Comparison of ENCODE assay signal across 20 mouse cellular contexts in the genomic region with DNA sequence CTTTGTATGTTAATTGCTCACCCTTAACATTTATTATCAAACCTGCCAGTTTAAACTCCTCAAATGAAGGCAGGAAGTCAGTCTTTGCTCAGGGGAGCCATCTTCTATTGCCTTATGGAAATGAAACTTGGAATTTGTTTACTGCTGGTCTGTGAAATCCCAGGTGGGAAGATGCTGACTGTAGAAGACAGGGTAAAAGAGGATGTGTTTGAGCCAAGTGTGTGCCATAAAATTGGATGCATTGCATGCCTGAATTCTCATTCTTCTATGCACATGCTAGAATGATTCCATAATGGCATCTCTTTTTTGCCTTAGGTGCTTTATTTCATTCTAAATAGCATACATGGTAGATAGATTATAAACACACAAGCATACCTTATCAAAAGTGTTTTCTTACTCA.
"Had no signal": no experiment of that assay in that cellular context is flagged by ENCODE, and none has a peak within 500 bp of the region (broad histone marks: within the 10 kb centered on the region; RNA-seq: fewer than 3 reads in every experiment).

No protein-coding gene starts in this region.

- H3K36me3 ChIP-seq: limb, embryonic 12.5 days; limb, embryonic 15.5 days; stomach, embryonic 15.5 days had no signal

- DNase-seq: kidney, adult 18-20 months; kidney, adult 9 months; kidney, postnatal 14 days; kidney, postnatal 4 days; left cerebral cortex, postnatal 4 days; liver, postnatal 0 days; lung, embryonic 14.5 days; right cerebral cortex, postnatal 25 days; spleen, adult 18-20 months; thymus, postnatal 36 days had no signal

- H3K27ac ChIP-seq: limb, embryonic 12.5 days; limb, embryonic 15.5 days; liver, embryonic 14.5 days; macrophage; stomach, embryonic 15.5 days had no signal

- H3K4me3 ChIP-seq: limb, embryonic 12.5 days; limb, embryonic 15.5 days; myocyte; stomach, embryonic 15.5 days had no signal

- H3K9ac ChIP-seq: limb, embryonic 12.5 days; limb, embryonic 15.5 days; liver, embryonic 14.5 days; liver, postnatal 0 days; lung, embryonic 14.5 days; stomach, embryonic 15.5 days had no signal

- H3K27me3 ChIP-seq: limb, embryonic 12.5 days; limb, embryonic 15.5 days; stomach, embryonic 15.5 days had no signal

- ATAC-seq: intestine, embryonic 16.5 days; liver, postnatal 0 days; lung, postnatal 0 days; midbrain, embryonic 16.5 days had no signal

- H3K4me1 ChIP-seq: limb, embryonic 12.5 days; limb, embryonic 15.5 days; stomach, embryonic 15.5 days had no signal

- H3K9me3 ChIP-seq: limb, embryonic 12.5 days; limb, embryonic 15.5 days; stomach, embryonic 15.5 days had no signal

- H3K4me2 ChIP-seq: limb, embryonic 12.5 days; limb, embryonic 15.5 days; liver, embryonic 11.5 days; lung, embryonic 14.5 days; stomach, embryonic 15.5 days had no signal
